Mouse (Mus musculus): ENCODE data around the gene Lrrc43. TPM values are rescaled to one million over a fixed set of nuclear protein-coding genes. Genes with fewer than 3 reads are reported as not detected.

Gene Lrrc43
- polyA plus RNA-seq (2014; fragmentation: Illumina TruSeq; extraction: RNeasy Lipid Tissue Mini Kit (QIAGEN cat#74804); ENCODE audit: low read depth, low replicate concordance): not detected

GRCm38 (mm10) chr5:123489112-123489785, at the start of gene Lrrc43, which contains the start of gene Il31:
Gene Lrrc43, plus strand, starts transcription at chr5:123489305.
Gene Il31, minus strand, starts transcription at chr5:123489489.

GRCm38 (mm10) chr5:123510160-123510559, 21.1 kb downstream of the Lrrc43 start, which contains the start of gene B3gnt4:
Gene B3gnt4, plus strand, starts transcription at chr5:123510460.

GRCm38 (mm10) chr5:123523692-123524392, 34.7 kb downstream of the Lrrc43 start, which contains the start of gene Diablo:
Gene Diablo, minus strand, starts transcription at chr5:123524176.

GRCm38 (mm10) chr5:123525281-123525680, 36.2 kb downstream of the Lrrc43 start, which contains the start of gene Gm49027:
Gene Gm49027, minus strand, starts transcription at chr5:123525488.

Other genes with a start within 250 kb of the Lrrc43 start
- gene Wdr66, start 237.2 kb upstream of the Lrrc43 start, polyA plus RNA-seq (2014; fragmentation: Illumina TruSeq; extraction: RNeasy Lipid Tissue Mini Kit (QIAGEN cat#74804); ENCODE audit: low read depth, low replicate concordance): 2.1 TPM
- gene Bcl7a, start 145.5 kb upstream of the Lrrc43 start, polyA plus RNA-seq (2014; fragmentation: Illumina TruSeq; extraction: RNeasy Lipid Tissue Mini Kit (QIAGEN cat#74804); ENCODE audit: low read depth, low replicate concordance): 9.8 TPM
- gene Mlxip, start 94.5 kb upstream of the Lrrc43 start, polyA plus RNA-seq (2014; fragmentation: Illumina TruSeq; extraction: RNeasy Lipid Tissue Mini Kit (QIAGEN cat#74804); ENCODE audit: low read depth, low replicate concordance): 27.8 TPM
- not detected for gene Il31, start 184 bp downstream of the Lrrc43 start, polyA plus RNA-seq (2014; fragmentation: Illumina TruSeq; extraction: RNeasy Lipid Tissue Mini Kit (QIAGEN cat#74804); ENCODE audit: low read depth, low replicate concordance)
- not detected for gene B3gnt4, start 21.2 kb downstream of the Lrrc43 start, polyA plus RNA-seq (2014; fragmentation: Illumina TruSeq; extraction: RNeasy Lipid Tissue Mini Kit (QIAGEN cat#74804); ENCODE audit: low read depth, low replicate concordance)
- gene Diablo, start 34.9 kb downstream of the Lrrc43 start, polyA plus RNA-seq (2014; fragmentation: Illumina TruSeq; extraction: RNeasy Lipid Tissue Mini Kit (QIAGEN cat#74804); ENCODE audit: low read depth, low replicate concordance): 101 TPM
- gene Gm49027, start 36.2 kb downstream of the Lrrc43 start, polyA plus RNA-seq (2014; fragmentation: Illumina TruSeq; extraction: RNeasy Lipid Tissue Mini Kit (QIAGEN cat#74804); ENCODE audit: low read depth, low replicate concordance): not detected
- 24.9 TPM for gene Vps33a, start 83.7 kb downstream of the Lrrc43 start, polyA plus RNA-seq (2014; fragmentation: Illumina TruSeq; extraction: RNeasy Lipid Tissue Mini Kit (QIAGEN cat#74804); ENCODE audit: low read depth, low replicate concordance)
- gene Clip1, start 195.3 kb downstream of the Lrrc43 start, polyA plus RNA-seq (2014; fragmentation: Illumina TruSeq; extraction: RNeasy Lipid Tissue Mini Kit (QIAGEN cat#74804); ENCODE audit: low read depth, low replicate concordance): 192 TPM
- 28.3 TPM for gene Zcchc8, start 231.8 kb downstream of the Lrrc43 start, polyA plus RNA-seq (2014; fragmentation: Illumina TruSeq; extraction: RNeasy Lipid Tissue Mini Kit (QIAGEN cat#74804); ENCODE audit: low read depth, low replicate concordance)

Measured in heart, adult 10 weeks (tissue).